Mouse (Mus musculus): ENCODE data around the gene 5730507C01Rik. TPM values are rescaled to one million over a fixed set of nuclear protein-coding genes. Genes with fewer than 3 reads are reported as not detected.
A peak's percentile ranks its signal among the peaks of the same experiment; 100 is the strongest.
"Not testable (repeated sequence)": the region's sequence is repeated elsewhere in the genome, so short reads cannot be mapped to it uniquely, and the experiment has no call there.

Gene 5730507C01Rik
- polyA plus RNA-seq (2014; fragmentation: Nextera tagmentation; extraction: Ambion mirVana): 2.1 and 2.2 TPM in 2 replicates

- Histone ChIP-seq H3K27ac (ENCODE audit: low read depth, low read length) (no peak within 1 kb of the TSS), H3K36me3 (ENCODE audit: control insufficient read depth, insufficient read depth, low read length) (no peaks in the 10 kb centered on the region), H3K4me3 (ENCODE audit: low read depth, low read length) (peak within 1 kb of the TSS; percentile 33), H3K9me3 (ENCODE audit: control insufficient read depth, low read length) (peaks cover 6% of the 10 kb centered on the region; the same call in 1 of the 2 replicates), H3K4me1 (ENCODE audit: control insufficient read depth, insufficient read depth, low read length) (no peaks in the 10 kb centered on the region), H3K4me2 (peak within 1 kb of the TSS; percentile 35), H3K9ac (ENCODE audit: low read length) (peak within 1 kb of the TSS; percentile 5; the same call in 1 of the 2 replicates), H3K27me3 (ENCODE audit: control insufficient read depth, insufficient read depth, low read length) (no peaks in the 10 kb centered on the region)
- WGBS: 6% methylated on average over 31 of the region's 36 CpGs
- DNase-seq (ENCODE audit: low spot score, missing footprints) (peak; percentile 74), ATAC-seq (ENCODE audit: low FRiP score) (peak; percentile 64; the same call in 1 of the 2 replicates)
These were observed at the start of gene 5730507C01Rik for GRCm38 (mm10) chr12:18514171-18514570. Gene 5730507C01Rik (plus strand): TSS chr12:18514510.

GRCm38 (mm10) chr12:18514616-18515015 lies 306 bp downstream of the 5730507C01Rik start:
- H3K36me3 ChIP-seq (ENCODE audit: control insufficient read depth, insufficient read depth, low read length); H3K9me3 ChIP-seq (ENCODE audit: control insufficient read depth, low read length); ATAC-seq (ENCODE audit: low FRiP score); H3K27ac ChIP-seq (ENCODE audit: low read depth, low read length); H3K4me1 ChIP-seq (ENCODE audit: control insufficient read depth, insufficient read depth, low read length); H3K27me3 ChIP-seq (ENCODE audit: control insufficient read depth, insufficient read depth, low read length): not testable (repeated sequence)
- Histone ChIP-seq H3K9ac (ENCODE audit: low read length) (peak overlapping the region; percentile 5; the same call in 1 of the 2 replicates), H3K4me3 (ENCODE audit: low read depth, low read length) (peak overlapping the region; percentile 33), H3K4me2 (peak overlapping the region; percentile 35)
- 3% methylated on average over 46 of the region's 52 CpGs for WGBS
- peak; percentile 84 for DNase-seq (ENCODE audit: low spot score, missing footprints)

- H3K9ac ChIP-seq (ENCODE audit: low read length); H3K27ac ChIP-seq (ENCODE audit: low read depth, low read length); ATAC-seq (ENCODE audit: low FRiP score); H3K9me3 ChIP-seq (ENCODE audit: control insufficient read depth, low read length); H3K36me3 ChIP-seq (ENCODE audit: control insufficient read depth, insufficient read depth, low read length); H3K4me1 ChIP-seq (ENCODE audit: control insufficient read depth, insufficient read depth, low read length); H3K4me3 ChIP-seq (ENCODE audit: low read depth, low read length); H3K27me3 ChIP-seq (ENCODE audit: control insufficient read depth, insufficient read depth, low read length); H3K4me2 ChIP-seq: not testable (repeated sequence)
- WGBS: 19% methylated on average over 17 of the region's 17 CpGs
- DNase-seq (ENCODE audit: low spot score, missing footprints): peak; percentile 81
These were observed 767 bp downstream of the 5730507C01Rik start for GRCm38 (mm10) chr12:18515077-18515476.

Data from midbrain, embryonic 11.5 days (tissue).